Mouse (Mus musculus) hematopoietic stem cell, adult 5-6 weeks (primary cell): ENCODE measurements around the gene Rtl1. TPM values are rescaled to one million over a fixed set of nuclear protein-coding genes. Genes with fewer than 3 reads are reported as not detected.
A peak's percentile ranks its signal among the peaks of the same experiment; 100 is the strongest.

Experiments
- ATAC-seq, 2 experiments: fragments of 125-278 bp in 1 of 2; replicated peaks in 1 of 2; 2 replicates each; pipeline ENCODE4 v1.8.0; 2016 to 2017; ENCODE audit warnings: inconsistent platforms in 2 of 2, mild to moderate bottlenecking in 2 of 2, moderate number of reproducible peaks in 2 of 2, low read depth in 1 of 2, moderate TSS enrichment in 1 of 2; ENCODE audit not compliant: low FRiP score in 2 of 2, poor library complexity in 2 of 2, severe bottlenecking in 2 of 2, insufficient read depth in 1 of 2, low TSS enrichment in 1 of 2
- total RNA-seq: library from RNA; stranded (forward); fragments of 172-1452, 232-1000 nt; gene quantifications from 2 replicates; pipeline ENCODE4 v1.2.3, GENCODE M21; 2017

Gene Rtl1
- total RNA-seq = not detected in 2 replicates

DNA sequence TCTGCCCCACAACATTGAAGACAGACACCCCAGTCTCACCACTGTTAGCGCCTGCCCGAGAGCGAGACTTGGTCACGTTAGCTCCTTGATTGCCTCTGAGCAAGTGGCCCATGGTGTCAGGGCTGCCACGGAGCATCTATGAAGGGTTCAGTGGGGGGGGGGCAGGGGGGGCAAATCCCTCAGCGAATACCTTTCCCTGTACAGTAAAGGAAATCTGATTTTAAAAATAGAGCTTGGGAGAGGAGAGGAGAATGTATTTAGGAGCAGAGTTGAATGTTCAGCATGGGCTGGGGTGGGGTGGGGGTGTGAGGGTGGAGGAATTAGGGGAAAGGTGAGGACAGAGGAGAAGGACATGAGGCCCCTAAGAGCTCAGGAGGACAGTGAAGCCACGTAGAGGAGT lies at the start of gene Rtl1:
Gene Rtl1 (minus strand): TSS at position 101 of the 400 bp plus-strand sequence.
- ATAC-seq = no peak

- ATAC-seq = no peak
Measured at GRCm38 (mm10) chr12:109640560-109641167, 40.5 kb upstream of the Rtl1 start.

DNA sequence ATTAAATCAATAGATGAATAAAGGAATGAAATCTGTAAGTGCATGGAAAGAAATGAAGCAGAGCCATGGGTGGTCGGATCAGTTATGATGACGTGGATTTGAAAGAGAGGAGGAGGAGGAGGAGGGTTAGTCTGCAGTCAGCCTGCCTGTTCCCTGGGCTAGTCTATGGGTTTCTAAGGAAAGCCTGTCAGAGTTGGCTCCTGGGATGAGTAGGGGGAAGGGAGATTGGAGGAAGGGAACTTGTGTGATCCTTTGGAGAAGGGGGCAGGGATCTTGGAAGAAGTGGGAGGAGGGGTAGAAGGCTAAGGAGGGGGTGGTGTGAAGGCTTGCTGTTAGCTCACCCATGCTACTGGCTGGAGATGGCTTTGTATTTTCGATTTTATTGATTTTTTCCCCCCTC lies 31.9 kb upstream of the Rtl1 start:
- no peak for ATAC-seq

DNA sequence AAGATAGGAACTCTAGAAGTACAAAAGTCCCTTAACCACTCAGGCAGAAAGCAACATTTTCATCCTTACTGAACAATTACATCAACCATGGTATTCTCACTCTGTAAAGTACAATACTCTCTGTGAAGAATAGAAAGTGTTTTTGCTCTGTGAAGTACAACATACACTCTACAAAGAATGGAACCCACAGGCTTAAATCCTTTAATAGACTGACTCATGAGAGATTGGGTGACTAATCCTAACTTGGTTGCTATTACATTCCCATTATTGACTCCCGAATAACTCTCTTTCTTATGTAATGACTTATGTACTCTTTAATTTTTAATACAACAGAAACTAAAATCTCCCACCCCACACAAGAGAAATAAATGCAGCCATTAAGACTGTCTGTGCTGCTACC lies 28.8 kb upstream of the Rtl1 start:
- ATAC-seq = no peak

DNA sequence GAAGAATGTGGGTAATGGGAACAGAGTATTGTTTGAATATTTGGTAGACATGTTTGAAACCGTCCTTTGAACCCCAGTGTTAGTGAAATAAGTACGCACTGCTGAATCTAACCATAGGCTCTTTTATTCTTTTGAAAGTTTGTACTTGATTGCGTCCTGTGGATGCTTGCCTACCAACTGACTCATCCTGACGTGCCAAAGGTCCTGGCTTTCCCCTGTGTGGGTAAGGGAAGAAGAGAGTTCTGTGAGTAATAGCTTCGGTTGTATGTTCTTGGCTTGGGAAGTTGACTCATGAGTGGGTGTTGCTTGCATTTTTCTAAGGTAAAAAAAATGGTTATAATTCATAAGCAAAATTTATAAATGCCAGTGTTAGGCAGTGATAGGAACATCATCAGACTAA lies 26.8 kb upstream of the Rtl1 start:
- ATAC-seq = no peak

DNA sequence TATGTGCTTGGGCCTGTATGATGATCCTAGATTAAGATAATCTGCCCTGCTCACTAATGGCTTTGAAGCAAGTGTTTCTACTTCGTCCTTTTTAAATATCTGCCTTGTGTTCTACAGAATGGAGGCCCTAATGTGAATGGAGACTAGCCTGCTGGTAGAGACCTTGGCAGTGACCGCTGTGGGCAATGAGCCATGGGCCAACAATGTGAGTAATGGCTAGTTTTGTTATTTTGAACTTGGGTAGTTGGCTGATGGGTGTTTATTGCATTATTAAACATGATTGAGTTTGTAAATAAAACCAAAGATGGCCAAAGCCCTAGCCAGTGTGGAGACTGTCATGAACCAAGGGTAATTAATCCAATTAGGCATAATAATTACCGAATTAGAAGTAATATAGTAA lies 20.1 kb upstream of the Rtl1 start:
- ATAC-seq = no peak

GRCm38 (mm10) chr12:109617993-109618392 lies 17.9 kb upstream of the Rtl1 start:
- no peak for ATAC-seq

GRCm38 (mm10) chr12:109617126-109617525 lies 17.0 kb upstream of the Rtl1 start:
- no peak for ATAC-seq

DNA sequence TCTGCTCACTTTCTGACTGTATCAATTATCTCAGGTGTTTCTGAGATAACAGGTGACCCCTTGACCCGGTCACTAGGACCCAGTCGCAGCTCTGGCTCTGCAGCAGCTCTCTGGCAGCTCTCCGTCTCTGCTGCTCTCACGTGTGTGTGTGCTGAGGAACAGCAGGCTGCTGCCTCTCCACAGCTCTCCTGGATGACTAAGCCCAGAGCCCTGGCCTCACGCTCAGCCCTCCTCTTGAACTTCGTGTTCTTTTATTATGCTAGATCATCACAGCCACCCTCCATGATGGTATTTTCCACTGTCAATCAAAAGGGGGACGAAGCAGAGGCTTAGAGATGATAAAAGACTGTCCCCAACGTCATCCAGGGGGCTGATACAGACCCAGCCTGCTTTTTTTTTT lies 15.2 kb upstream of the Rtl1 start:
- no peak for ATAC-seq

GRCm38 (mm10) chr12:109614416-109614815 lies 14.3 kb upstream of the Rtl1 start:
- no peak for ATAC-seq

GRCm38 (mm10) chr12:109612392-109613385 lies 12.6 kb upstream of the Rtl1 start:
- ATAC-seq = no peak

GRCm38 (mm10) chr12:109608576-109609440 lies 8.7 kb upstream of the Rtl1 start:
- ATAC-seq = peak in 1 of 2 experiments; percentile 47; a peak in 2 of 4 replicates

DNA sequence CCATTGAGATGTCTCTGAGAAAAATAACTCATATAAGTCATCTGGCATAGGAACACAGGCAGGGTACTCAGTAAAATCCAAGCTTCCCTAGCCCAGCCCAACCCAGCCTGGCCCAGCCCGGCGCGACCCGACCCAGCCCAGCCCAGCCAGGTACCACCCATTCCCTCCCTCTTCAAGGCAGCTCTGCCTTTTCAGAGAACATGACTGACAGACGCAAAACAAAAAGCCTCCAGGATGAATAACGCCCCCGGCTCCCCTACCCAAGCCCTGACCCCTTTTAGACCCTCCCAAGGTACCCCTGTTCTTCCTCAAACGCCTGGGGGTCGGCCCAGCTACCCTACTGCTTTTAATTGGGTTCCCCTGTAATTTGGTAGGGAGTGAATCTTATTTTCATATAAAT lies 7.8 kb upstream of the Rtl1 start:
- ATAC-seq = no peak

DNA sequence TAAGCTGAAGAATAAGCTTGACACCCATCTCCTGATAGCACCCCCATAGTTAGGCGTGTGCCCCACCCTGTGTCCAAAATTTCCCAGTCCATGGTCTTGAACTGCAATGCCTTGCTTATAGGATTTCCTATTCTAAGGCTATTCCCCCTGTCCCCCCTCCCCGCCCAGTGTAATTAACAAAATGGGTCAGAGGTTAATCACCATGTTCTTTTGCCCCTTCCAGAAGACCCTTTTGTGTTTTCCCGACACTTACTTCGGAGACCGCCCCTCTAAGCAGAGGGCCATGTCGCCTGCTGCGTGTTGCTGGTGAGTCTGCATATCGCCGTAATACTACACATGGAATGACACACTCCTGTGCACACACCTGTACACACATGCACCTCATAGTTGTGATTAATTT lies 7.1 kb upstream of the Rtl1 start:
- ATAC-seq = no peak

GRCm38 (mm10) chr12:109604982-109605721 lies 5.0 kb upstream of the Rtl1 start:
- no peak for ATAC-seq

DNA sequence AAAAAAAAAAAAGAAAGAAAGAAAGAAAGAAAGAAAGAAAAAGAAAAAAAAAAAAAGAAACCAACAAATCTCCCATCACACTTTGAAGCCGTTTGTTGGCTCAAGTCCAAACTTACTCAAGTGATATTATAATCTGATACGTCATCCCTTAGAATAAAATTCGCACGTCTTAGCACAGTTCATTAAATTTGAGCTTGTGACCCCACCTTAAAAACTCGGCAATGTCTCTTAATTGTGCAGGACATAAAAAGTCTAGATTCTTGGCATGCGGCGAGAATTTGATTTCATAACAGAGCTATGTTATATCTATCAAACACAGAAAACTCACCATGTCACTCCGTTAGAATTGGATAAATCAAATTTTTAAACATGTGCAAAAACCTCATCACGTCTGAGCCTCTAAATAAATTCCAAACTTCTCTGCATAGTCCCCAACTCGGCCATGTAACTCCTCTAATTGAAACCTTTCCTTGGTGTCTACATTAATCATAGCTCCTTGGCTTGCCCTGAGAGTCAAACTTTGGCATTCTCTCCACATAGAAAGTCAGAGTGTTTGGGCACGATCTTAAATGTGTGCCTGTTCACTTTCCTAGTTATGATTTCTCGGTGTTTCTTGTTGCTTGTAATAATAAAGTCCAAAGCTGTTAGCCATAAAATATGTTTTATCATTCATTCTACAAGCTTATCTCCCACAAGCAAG lies 1.4 kb downstream of the Rtl1 start:
- ATAC-seq = no peak

DNA sequence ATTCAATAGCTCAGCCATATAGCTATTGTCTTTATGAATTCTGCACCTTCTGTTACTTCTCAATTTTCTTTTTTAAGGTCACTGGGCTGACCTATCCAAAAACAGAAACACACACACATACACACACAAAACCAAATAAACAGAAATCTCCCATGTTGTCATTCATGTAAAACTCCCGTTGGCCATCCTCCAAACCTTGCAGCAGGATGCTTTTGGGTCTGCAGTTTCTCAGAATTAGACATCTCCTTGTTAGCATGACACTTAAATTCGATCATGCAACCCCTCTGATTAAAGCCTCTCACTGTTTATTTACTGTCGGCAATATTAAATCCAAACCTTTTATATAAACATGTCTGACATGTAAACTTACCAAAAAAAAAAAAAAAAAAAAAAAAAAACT lies 3.4 kb downstream of the Rtl1 start:
- no peak for ATAC-seq
